Mouse (Mus musculus) hindbrain, postnatal 0 days (tissue): Measurements from ENCODE around the gene Ttc13. TPM values are rescaled to one million over a fixed set of nuclear protein-coding genes. Genes with fewer than 3 reads are reported as not detected.

Experiments used
- ATAC-seq: fragments of 200-750 bp; cut with Nextera tagmentation; 2 replicates; pipeline ENCODE4 v1.8.0; 2017; ENCODE audit warnings: mild to moderate bottlenecking, moderate TSS enrichment, moderate library complexity
- DNase-seq: peaks from one replicate; pipeline ENCODE4 v3.0.0-alpha.2; 2015; ENCODE audit warnings: low spot score
- H3K27ac ChIP-seq: fragments of 300-500 bp; sonication (generic); 2 replicates; pipeline ENCODE4 v1.5.1; 2014; ENCODE audit warnings: mild to moderate bottlenecking
- H3K27me3 ChIP-seq: fragments of 300-500 bp; sonication (generic); 2 replicates; pipeline ENCODE4 v1.6.1; 2014; ENCODE audit warnings: low read length, mixed read lengths; ENCODE audit not compliant: insufficient read depth
- H3K36me3 ChIP-seq: fragments of 300-500 bp; sonication (generic); 2 replicates; pipeline ENCODE4 v1.6.1; 2014; ENCODE audit warnings: low read length, mixed read lengths; ENCODE audit not compliant: insufficient read depth
- H3K4me1 ChIP-seq: fragments of 300-500 bp; sonication (generic); 2 replicates; pipeline ENCODE4 v1.6.1; 2014; ENCODE audit warnings: antibody characterized with exemption, low read length, mixed read lengths; ENCODE audit not compliant: insufficient read depth
- H3K4me2 ChIP-seq: fragments of 300-500 bp; sonication (generic); 2 replicates; pipeline ENCODE4 v1.6.1; 2014; ENCODE audit warnings: low read depth, mild to moderate bottlenecking, low read length, moderate library complexity, mixed read lengths
- H3K4me3 ChIP-seq: fragments of 300-500 bp; sonication (generic); 2 replicates; pipeline ENCODE4 v1.5.1; 2014; ENCODE audit warnings: low read length
- H3K9ac ChIP-seq: fragments of 300-500 bp; sonication (generic); replicated peaks from 2 replicates; pipeline ENCODE4 v1.6.1; 2014; ENCODE audit warnings: mild to moderate bottlenecking, low read length, moderate library complexity, mixed read lengths
- H3K9me3 ChIP-seq: fragments of 300-500 bp; sonication (generic); 2 replicates; pipeline ENCODE4 v1.6.1; 2016; ENCODE audit warnings: low read length, mixed read lengths
- CTCF ChIP-seq: IDR thresholded peaks from 2 replicates; pipeline ENCODE4 v1.5.1; 2016; ENCODE audit warnings: antibody characterized with exemption, control low read depth, low read depth
- WGBS: fragments of 180-500 bp; shearing (Covaris S2); extraction: QIAGEN DNeasy Blood & Tissue Kit; methylation state at CpG from one replicate; pipeline ENCODE4 v1.1.7; 2014; 5-methylcytosine and 5-hydroxymethylcytosine counted together
- polyA plus RNA-seq: library from polyadenylated mRNA; unstranded; fragments of >200 nt; fragmentation: Nextera tagmentation; extraction: Ambion mirVana; gene quantifications from 2 replicates; pipeline ENCODE4 v1.2.1, GENCODE M21; 2015
- total RNA-seq: library from RNA; depleted of rRNA; stranded (reverse); fragments of >200 nt; gene quantifications from 2 replicates; pipeline ENCODE4 v1.2.3, GENCODE M21; 2014

The Ttc13 gene
- total and polyA plus RNA-seq, 2 experiments from 2014 or later: 58.6 to 64.2 TPM

GRCm38 (mm10) chr8:124677486-124677885 lies 44.3 kb downstream of the Ttc13 start:
- DNase-seq (peak; percentile 97), ATAC-seq (peak; percentile 92)
- H3K4me2 ChIP-seq: no peak overlapping the region
- H3K36me3 ChIP-seq: peaks cover 39% of the 10 kb centered on the region; the same call in 1 of the 2 replicates
- H3K27ac ChIP-seq: peak overlapping the region; percentile 95
- H3K4me1 ChIP-seq: 0 out of 2 replicates have a peak, but pooled peaks cover 8% of the 10 kb centered on the region
- no peak overlapping the region for H3K4me3 ChIP-seq
- peak; percentile 99 for TF ChIP-seq CTCF
- peak overlapping the region; percentile 56 for H3K9ac ChIP-seq
- H3K27me3 ChIP-seq: no peaks in the 10 kb centered on the region
- no peaks in the 10 kb centered on the region for H3K9me3 ChIP-seq
- WGBS: 38% methylated on average over 12 of the region's 12 CpGs

DNA sequence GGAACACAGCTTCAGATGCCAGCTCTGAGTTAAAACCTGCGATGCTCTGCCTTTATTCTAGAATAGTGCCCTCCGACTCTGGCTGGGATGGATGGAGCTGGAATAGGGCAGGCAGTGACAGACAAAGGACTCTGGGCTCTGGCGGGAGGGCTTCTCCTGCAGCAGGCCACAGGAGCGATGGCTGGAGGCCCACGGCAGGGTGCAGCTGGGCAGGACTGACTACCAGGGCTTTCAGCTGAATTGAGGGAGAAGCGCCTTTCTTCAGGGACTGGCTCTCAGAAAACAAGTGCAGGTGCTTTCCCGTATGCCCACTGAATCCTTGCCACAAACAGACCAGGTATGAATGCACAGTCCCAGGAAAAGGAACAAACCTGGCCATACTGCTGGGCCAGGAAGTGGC lies 44.7 kb downstream of the Ttc13 start:
- DNase-seq (peak; percentile 19), ATAC-seq (peak; percentile 71)
- H3K4me2 ChIP-seq: no peak overlapping the region
- H3K4me1 ChIP-seq: 0 out of 2 replicates have a peak, but pooled peaks cover 8% of the 10 kb centered on the region
- H3K4me3 ChIP-seq: no peak overlapping the region
- H3K9ac ChIP-seq: peak overlapping the region; percentile 56
- no peaks in the 10 kb centered on the region for H3K9me3 ChIP-seq
- 70% methylated on average over 7 of the region's 7 CpGs for WGBS
- H3K27ac ChIP-seq: peak overlapping the region; percentile 95
- peaks cover 41% of the 10 kb centered on the region; the same call in 1 of the 2 replicates for H3K36me3 ChIP-seq
- no peaks in the 10 kb centered on the region for H3K27me3 ChIP-seq
- no peak for TF ChIP-seq CTCF

DNA sequence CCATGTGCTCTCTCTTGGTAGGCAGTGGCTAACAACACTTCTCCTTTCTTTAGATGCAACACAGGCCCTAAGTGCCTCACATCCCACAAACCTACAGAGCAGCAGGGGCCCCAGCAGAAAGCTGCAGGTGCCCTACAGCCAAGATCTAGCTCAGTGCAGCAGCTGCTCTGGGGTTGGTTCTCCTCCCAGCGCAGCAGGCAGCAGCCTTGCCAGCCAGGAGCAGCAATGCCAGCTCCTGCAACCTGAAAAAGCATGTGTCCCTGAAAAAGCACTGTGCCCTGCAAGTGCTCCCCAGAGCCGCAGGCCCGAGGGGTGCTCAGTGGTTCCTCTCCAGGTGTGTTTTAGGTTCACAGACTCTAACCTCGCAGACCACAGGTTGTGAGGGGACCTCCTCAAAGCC lies 45.1 kb downstream of the Ttc13 start:
- H3K36me3 ChIP-seq: peaks cover 41% of the 10 kb centered on the region; the same call in 1 of the 2 replicates
- H3K9me3 ChIP-seq: no peaks in the 10 kb centered on the region
- H3K9ac ChIP-seq: peak overlapping the region; percentile 56; the same call in 1 of the 2 replicates
- H3K4me1 ChIP-seq: 0 out of 2 replicates have a peak, but pooled peaks cover 8% of the 10 kb centered on the region
- peak overlapping the region; percentile 95 for H3K27ac ChIP-seq
- H3K4me2 ChIP-seq: no peak overlapping the region
- no peaks in the 10 kb centered on the region for H3K27me3 ChIP-seq
- H3K4me3 ChIP-seq: no peak overlapping the region
- TF ChIP-seq CTCF: no peak
- ATAC-seq (no peak; the same call in 1 of the 2 replicates), DNase-seq (peak; percentile 28)
- WGBS: 68% methylated on average over 4 of the region's 4 CpGs

DNA sequence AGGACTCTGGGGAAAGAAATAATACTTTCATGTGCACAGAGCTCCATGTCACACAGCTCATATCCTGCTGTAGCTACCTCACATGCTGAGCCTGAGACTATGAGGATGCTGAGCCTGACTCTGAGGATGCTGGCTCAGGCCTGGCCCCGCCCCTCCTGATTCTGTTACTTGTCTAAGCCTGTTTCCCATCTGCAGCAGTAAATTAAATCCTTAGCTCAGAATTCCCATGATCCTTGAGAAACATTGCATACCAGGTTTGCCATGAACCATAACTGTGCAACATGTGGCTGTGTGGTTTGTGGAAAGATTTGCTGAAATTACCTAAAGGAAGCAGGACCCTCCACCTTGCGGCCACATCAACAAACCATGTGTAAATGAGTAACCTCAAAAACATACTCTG lies 49.4 kb downstream of the Ttc13 start:
- Histone ChIP-seq H3K27me3 (no peaks in the 10 kb centered on the region), H3K9ac (no peak overlapping the region)
- ATAC-seq: no peak

DNA sequence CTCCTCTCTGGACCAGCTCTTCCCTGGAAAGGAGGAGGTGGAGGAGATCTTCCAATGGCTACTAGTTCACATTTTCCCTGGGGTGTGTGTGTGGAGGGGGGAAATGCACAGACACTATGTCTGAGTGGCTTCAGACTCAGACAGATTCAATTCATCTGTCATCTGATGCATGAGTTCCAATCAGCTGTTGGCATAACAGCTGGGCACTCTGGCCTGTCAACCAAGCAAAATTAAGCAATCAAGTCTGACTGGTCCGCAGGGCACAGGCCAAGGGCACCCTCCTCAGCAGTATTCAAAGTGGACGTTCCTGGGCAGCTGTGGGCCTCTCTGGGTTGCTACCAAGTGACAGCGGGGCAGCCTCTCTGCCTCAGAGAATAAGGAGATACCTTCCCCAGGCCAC lies 53.0 kb downstream of the Ttc13 start:
- Histone ChIP-seq H3K4me3 (no peak overlapping the region), H3K27ac (no peak overlapping the region), H3K36me3 (peaks cover 22% of the 10 kb centered on the region; the same call in 1 of the 2 replicates), H3K9ac (no peak overlapping the region), H3K4me2 (no peak overlapping the region), H3K27me3 (no peaks in the 10 kb centered on the region), H3K4me1 (no peaks in the 10 kb centered on the region), H3K9me3 (no peaks in the 10 kb centered on the region)
- 0 out of 2 replicates have a peak, but pooled peaks have one; percentile 28 for ATAC-seq
- no peak for TF ChIP-seq CTCF
- 72% methylated on average over 3 of the region's 3 CpGs for WGBS
- DNase-seq: no peak

More for the DNA sequence above, 49.4 kb downstream of the Ttc13 start:
- H3K4me1 ChIP-seq: 0 out of 2 replicates have a peak, but pooled peaks cover 7% of the 10 kb centered on the region
- TF ChIP-seq CTCF: no peak
- no peak overlapping the region for H3K4me3 ChIP-seq
- no peak overlapping the region for H3K4me2 ChIP-seq
- WGBS: 99% methylated on average over 2 of the region's 2 CpGs
- no peak for DNase-seq
- no peaks in the 10 kb centered on the region for H3K9me3 ChIP-seq
- H3K27ac ChIP-seq: no peak overlapping the region
- peaks cover 32% of the 10 kb centered on the region; the same call in 1 of the 2 replicates for H3K36me3 ChIP-seq

DNA sequence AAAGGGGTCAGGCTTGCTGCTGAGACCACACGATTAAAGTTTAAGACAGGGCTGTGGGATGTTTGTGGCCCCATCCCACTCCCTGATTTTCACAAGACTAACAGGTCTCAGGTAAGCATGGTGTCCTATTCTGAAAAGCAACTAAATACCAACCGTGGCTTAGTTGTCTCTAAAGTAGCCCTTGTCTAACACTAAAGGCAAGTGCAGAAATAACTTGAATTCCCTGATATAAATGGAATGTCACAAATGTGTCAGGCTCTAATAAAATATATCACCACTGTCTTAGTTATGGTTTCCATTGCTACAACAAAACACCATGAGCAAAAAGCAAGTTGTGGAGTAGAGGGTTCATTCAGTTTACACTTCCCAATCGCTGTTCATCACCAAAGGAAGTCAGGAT lies 57.4 kb downstream of the Ttc13 start:
- H3K4me3 ChIP-seq: no peak overlapping the region
- DNase-seq (no peak), ATAC-seq (no peak)
- peak overlapping the region; percentile 85; the same call in 1 of the 2 replicates for H3K27ac ChIP-seq
- H3K27me3 ChIP-seq: no peaks in the 10 kb centered on the region
- H3K9ac ChIP-seq: no peak overlapping the region
- no peak for TF ChIP-seq CTCF
- H3K9me3 ChIP-seq: no peaks in the 10 kb centered on the region
- H3K36me3 ChIP-seq: no peaks in the 10 kb centered on the region
- H3K4me2 ChIP-seq: no peak overlapping the region
- H3K4me1 ChIP-seq: peaks cover 25% of the 10 kb centered on the region
- WGBS: 82% methylated on average over 3 of the region's 3 CpGs

GRCm38 (mm10) chr8:124663874-124664230 lies 57.9 kb downstream of the Ttc13 start:
- Histone ChIP-seq H3K9ac (peak overlapping the region; percentile 91), H3K9me3 (no peaks in the 10 kb centered on the region), H3K36me3 (no peaks in the 10 kb centered on the region), H3K4me1 (peaks cover 26% of the 10 kb centered on the region), H3K27ac (peak overlapping the region; percentile 85), H3K27me3 (no peaks in the 10 kb centered on the region), H3K4me2 (peak overlapping the region; percentile 86), H3K4me3 (peak overlapping the region; percentile 73)
- 40% methylated on average over 4 of the region's 4 CpGs for whole genome bisulfite sequencing
- TF ChIP-seq CTCF: peak; percentile 16
- ATAC-seq (peak; percentile 43), DNase-seq (peak; percentile 35)
